Mouse (Mus musculus): ENCODE data around the gene Kcne1l.

Gene Kcne1l

GRCm38 (mm10) chrX:142305869-142306581, at the start of gene Kcne1l:
Gene Kcne1l, minus strand, starts transcription at chrX:142306294.
- DNase-seq: no peak

DNA sequence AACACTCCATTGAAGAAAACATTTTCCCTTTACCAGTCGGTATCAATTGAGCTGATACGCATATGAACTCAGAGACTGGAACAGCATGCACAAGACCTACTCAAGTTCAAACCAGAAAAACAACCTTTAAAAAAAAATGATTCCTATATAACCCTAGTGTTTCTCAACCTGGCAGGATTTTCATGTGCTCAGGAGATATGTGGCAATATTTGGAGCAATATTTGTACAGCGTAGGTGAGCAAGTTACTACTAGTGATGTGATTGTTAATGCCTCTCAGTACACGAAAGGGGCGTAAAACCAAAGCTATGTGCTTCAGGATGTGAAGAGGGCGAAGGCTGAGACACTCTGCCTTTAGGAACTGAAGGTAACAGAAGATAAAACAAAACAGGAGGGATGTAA, 30.1 kb upstream of the Kcne1l start:
- no peak for DNase-seq

- DNase-seq: no peak
These were observed 29.4 kb upstream of the Kcne1l start for GRCm38 (mm10) chrX:142335502-142335901.

GRCm38 (mm10) chrX:142325760-142326159, 19.7 kb upstream of the Kcne1l start:
- peak; percentile 12 for DNase-seq

- no peak for DNase-seq
These were observed 10.0 kb upstream of the Kcne1l start for GRCm38 (mm10) chrX:142316106-142316505.

- peak; percentile 24 for DNase-seq
These were observed 9.2 kb upstream of the Kcne1l start for GRCm38 (mm10) chrX:142315270-142315669.

GRCm38 (mm10) chrX:142314307-142315024, 8.4 kb upstream of the Kcne1l start:
- DNase-seq: peak; percentile 66

GRCm38 (mm10) chrX:142310431-142310830, 4.3 kb upstream of the Kcne1l start:
- no peak for DNase-seq

- DNase-seq: no peak
These were observed 855 bp downstream of the Kcne1l start for GRCm38 (mm10) chrX:142305010-142305868.

DNA sequence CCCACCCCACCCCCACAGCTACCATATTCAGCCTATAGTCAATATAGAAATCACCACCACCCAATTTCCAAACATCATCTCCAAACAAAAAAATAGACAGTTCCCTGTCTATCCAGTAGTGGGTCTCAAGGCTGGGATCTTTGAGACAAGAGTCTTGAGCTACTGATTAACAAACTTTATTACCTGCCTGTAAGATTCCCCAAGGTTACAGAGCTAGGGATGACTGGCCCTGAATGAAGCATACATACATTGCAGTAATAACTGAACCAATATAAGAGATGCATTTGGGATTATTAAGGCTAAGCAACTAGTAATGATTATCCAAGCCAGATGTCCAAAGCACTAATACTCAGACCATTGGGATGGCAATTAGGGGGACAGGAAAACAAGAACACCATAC, 1.5 kb downstream of the Kcne1l start:
- DNase-seq: no peak

GRCm38 (mm10) chrX:142303456-142303855, 2.6 kb downstream of the Kcne1l start:
- DNase-seq: no peak

DNA sequence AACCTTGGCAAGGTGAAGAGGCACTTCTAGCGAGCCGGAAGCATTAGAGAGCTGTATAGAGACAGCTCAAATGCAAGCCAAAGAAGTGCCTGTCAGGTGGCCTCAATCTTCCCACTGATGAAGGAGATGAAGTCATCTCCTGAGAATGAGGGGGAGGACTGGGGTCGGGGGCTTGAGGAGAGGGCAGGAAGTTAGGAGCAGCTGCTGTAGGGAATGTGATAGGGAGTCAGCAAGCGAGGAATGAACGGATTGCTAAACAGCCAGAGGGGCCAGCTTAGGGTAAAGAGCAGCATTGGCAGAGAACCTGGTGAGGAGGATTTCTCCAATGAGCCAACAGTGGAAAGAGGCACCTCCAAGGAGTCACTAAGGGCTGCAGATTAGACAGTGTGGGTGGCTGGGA, 20.2 kb downstream of the Kcne1l start:
- no peak for DNase-seq

DNA sequence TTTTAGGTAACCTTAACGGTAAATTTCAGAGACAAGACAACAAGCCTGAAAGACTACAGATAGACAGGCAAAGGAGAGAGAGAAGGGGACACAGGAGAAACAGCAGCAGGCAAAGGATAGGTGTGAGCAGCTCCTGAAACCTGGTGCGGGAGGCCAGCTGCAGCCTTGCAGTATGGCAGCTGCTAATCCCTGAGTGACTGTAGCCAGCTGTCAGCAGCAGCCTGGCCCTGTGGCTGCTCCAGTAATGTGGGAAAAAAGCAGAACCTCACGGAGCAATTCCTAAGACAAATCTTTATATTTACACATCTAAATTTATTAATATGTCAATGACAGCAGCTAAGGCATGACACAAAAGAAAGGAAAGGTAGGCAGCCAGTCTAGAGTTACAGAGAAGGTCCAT, 29.5 kb downstream of the Kcne1l start:
- DNase-seq: no peak

DNA sequence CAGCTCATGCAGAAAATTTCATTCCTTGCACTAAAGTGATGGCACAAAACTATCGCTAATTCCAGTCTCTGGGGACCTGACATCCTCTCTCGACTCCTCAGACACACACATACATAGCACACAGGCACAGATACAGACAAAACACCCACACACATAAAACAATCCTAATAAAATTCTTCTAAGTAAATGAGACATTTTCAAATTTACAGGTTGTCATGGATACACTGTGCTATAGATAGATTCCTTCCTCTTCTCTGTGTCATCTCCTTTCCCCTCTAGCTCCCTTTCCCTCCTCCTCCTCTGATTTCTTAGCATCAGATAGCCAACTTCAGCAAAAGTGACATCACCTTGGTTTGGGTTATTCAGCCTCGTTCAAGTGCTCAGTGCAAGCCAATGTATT, 30.1 kb downstream of the Kcne1l start:
- DNase-seq: no peak
